Mouse (Mus musculus) brain, embryonic 14.5 days (tissue): Measurements from ENCODE around the gene Ccrl2.

ENCODE experiments used
- CTCF ChIP-seq: fragments of 200-500 bp; IDR thresholded peaks from 2 replicates; pipeline ENCODE4 v1.5.1; 2012; ENCODE audit warnings: inconsistent platforms, mild to moderate bottlenecking, moderate library complexity, borderline replicate concordance; ENCODE audit not compliant: insufficient read depth, insufficient read length; ENCODE audit errors: extremely low read depth
- POLR2A ChIP-seq: fragments of 200-500 bp; IDR thresholded peaks from 2 replicates; pipeline ENCODE4 v1.6.1; 2012; ENCODE audit warnings: mild to moderate bottlenecking, inconsistent platforms, borderline replicate concordance; ENCODE audit not compliant: poor library complexity, insufficient read depth, insufficient read length, severe bottlenecking; ENCODE audit errors: extremely low read depth

DNA sequence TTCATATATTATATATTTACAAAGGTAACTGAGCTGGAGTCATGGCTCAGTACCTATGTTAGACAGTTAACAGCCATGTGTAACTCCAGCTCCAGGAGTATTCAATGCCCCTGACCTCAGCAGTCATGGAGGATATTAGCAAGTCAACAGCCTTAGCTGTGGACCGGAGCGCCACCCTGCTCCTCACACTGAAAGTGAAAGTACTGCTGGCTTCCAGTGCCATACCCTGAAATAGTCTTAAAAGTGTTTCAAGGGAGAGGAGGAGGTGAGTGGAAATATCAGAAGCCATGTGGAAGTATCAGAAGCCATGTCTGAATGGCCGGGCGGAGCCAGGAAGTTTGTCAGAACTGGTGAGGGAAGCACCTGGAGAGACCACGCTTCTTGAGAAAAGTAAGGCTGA lies 10.1 kb downstream of the Ccrl2 start:
- TF ChIP-seq POLR2A (no peak), CTCF (no peak)
